Mouse (Mus musculus): ENCODE measurements around the gene Zdhhc1.

DNA sequence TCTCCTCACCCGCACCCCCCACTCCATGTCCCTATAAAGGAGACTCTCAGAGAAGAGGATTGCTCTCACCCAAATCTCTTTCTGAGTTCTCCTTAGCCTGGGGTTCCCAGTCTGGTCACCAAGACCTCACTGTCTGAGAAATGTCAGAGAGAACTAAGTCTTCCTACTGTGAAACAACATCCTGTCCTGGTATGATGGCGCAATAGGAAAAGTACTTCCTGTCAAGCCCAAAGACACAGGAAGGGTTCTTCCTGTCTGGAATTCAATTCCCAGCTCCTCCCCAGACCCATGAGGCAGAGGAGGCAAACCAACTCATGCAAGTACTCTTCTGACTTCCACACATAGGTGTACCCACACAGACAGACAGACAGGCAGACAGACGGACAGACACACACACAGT lies 7.9 kb upstream of the Zdhhc1 start:
- TF ChIP-seq CTCF (IDR thresholded peaks at IDR 0.05; ENCODE audit: control insufficient read depth, insufficient read depth, low read length), result no peak
- no peak for TF ChIP-seq POLR2A (IDR thresholded peaks at IDR 0.05; ENCODE audit: borderline replicate concordance, control insufficient read depth, low read depth, low read length)

All from bone marrow, adult 2 months (tissue).